Mouse (Mus musculus): ENCODE measurements around the gene Ftsj3. TPM values are rescaled to one million over a fixed set of nuclear protein-coding genes. Genes with fewer than 3 reads are reported as not detected.
A peak's percentile ranks its signal among the peaks of the same experiment; 100 is the strongest.

Ftsj3 gene
- 10 to 100 TPM; 31.0 to 32.8 TPM for total RNA-seq (2021)

DNA sequence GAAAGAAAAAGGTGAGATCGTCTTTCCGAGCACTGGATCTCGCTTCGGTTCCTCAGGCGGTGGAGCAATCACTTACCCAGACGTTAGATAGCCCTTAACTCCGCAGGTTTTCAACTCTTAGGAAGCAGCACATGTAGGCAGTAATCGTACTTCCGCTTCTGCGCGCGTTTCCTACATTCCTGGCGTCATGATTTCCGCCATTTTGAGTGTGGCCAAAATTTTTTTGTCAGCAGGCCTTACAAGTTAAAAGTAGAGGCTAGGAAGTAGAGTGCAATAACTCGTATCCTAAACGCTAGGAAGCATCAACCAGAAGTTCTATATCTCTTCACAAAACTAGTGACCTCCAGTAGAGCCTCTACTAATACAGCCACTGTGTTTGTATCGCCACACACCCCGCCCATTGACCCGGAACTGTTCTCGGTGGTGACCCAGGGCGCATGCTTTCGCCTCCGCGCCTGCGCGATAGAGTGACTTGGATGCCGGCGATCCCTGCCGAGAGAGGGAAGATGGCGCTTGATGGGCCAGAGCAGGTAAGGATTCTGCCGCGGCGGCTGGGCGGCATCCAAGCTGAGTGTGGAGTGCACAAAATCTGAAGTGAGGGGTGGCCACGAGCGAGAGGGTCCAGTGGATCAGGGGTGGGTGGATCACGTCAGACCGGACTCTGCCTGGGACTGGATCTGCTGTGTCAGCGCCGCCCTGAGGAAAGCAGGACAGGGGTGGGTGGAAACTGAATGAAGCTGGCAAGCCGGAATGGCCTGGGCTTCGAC lies at the start of gene Ftsj3, which contains the start of gene Psmc5:
Gene Ftsj3, minus strand, starts transcription at position 395 of the 767 bp plus-strand sequence.
Gene Psmc5, plus strand, starts transcription at position 470 of the 767 bp plus-strand sequence.
- intact Hi-C loops (cut with DNase I): no loop called here
- peak; percentile 97 to 99 for DNase-seq (ENCODE audit: extremely low spot score in 1 of 2, low spot score in 2 of 2)

DNA sequence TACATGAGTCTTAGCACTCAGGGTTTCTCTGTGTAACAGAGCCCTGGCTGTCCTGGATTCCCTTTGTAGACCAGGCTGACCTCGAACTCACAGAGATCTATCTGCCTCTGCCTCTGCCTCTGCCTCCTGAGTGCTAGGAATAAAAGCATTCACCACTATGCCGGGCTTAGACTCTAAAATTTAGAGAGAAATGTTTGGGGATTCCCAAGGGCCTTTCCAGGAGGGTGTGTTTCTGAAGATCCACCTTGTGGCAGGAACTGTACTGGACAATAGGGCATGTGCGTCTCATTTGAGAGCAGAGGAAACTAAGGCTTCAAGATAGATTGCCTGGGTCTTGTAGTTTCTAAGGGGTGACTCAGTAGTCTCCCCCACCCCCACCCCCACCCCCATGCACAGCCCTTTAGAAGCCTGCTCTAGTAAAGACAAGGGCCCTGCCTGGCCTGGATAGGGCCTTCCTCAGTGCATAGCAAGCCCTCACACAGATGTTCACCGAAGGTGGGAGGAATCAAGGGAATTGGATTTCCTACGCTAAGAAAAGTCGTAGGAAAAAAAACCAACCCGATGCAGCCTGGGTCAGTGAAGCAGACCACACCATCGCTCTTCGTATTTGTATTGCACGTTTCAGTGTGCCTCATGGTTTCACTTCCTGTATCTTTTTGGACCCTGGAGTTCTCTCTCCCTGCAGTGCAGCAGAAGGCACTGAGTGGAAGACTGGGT lies 49.6 kb upstream of the Ftsj3 start:
- intact Hi-C loops (cut with DNase I): loop anchor here (10.0 kb wide), 1 partner anchor 319 kb away; no protein-coding TSS in a partner anchor

DNA sequence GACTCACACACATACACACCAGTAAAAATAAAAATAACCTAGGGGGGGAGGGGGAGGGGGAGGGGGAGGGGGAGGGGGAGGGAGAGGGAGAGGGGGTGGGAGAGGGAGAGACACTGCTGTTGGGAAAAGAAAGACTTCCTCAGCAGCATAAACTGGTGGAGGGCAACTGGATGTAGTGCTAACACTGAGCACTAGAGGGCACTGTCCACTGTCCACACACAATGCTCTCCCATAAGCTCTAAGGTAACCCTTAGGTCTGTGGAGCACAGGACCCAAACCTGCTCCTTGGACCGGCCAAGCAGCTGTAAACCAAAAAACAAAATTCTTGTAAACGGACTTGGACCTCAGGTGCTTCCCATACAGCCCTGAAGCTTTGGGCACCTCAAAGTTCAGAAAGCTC lies 46.8 kb upstream of the Ftsj3 start:
- no peak for DNase-seq (ENCODE audit: extremely low spot score in 1 of 2, low spot score in 2 of 2)
- intact Hi-C loops (cut with DNase I): loop anchor here (10.0 kb wide), 1 partner anchor 322 kb away; no protein-coding TSS in a partner anchor

More for the DNA sequence above, 49.6 kb upstream of the Ftsj3 start:
- no peak for DNase-seq (ENCODE audit: extremely low spot score in 1 of 2, low spot score in 2 of 2)

DNA sequence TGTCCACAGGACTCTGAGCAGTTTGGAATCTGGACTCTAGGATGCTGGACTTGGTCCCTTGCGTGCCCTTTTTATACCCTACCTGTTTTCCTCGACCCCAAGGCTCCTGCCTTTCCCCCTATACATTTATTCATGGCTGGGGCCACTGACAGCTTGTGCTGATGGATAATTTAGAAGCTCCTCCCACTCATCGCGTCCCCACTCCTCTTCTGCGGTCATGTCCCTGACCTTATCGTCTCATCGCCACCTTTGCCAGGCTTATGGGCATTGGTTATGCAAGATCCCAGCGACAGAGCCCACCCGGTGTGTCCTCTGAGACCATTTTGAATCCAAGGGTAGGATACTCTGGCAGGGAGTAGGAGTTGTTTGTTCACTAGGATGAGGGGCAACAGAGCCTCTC lies 45.9 kb upstream of the Ftsj3 start, which contains the start of gene Gh:
Gene Gh, minus strand, starts transcription at position 101 of the 400 bp plus-strand sequence.
- DNase-seq (ENCODE audit: extremely low spot score in 1 of 2, low spot score in 2 of 2): no peak
- intact Hi-C loops (cut with DNase I): loop anchor here (10.0 kb wide), 1 partner anchor 323 kb away; no protein-coding TSS in a partner anchor

DNA sequence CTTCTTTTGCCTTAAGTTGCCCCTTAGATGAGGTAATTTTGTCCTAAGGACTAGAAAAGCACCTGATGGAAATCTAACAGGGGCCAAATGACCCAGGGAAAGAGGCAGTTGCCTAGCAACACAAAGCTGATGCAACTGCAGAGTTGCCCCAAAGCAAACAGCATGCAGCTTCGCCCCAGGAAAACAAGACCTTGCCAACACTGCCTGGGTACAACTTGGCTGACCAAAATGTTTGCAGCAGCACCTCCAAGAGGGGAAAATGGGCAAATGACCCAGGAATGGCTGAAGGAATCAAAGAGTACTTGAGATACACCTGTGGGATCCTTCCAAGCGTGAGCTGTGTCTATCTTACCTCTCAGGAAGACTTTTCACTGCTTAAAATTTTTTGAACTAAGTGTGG lies 36.0 kb upstream of the Ftsj3 start:
- intact Hi-C loops (cut with DNase I): no loop called here
- no peak for DNase-seq (ENCODE audit: extremely low spot score in 1 of 2, low spot score in 2 of 2)

DNA sequence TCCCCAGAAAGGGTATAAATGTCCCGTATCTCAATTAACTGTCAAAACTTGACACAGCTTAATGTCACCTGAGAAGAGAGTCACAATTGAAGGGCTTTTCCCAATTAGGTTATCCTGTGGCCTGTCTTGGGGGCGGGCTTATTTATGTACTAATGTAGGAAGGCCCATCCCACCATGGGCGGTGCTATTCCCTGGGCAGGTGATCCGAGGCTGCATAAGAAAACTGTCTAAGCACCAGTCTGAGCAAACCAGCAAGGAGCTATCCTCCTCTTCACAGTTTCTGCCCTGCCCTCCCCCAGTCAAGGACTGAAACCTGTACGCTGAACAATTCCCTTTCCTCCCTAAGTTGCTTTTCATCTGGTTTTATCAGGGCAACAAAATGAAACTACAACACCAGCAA lies 34.5 kb upstream of the Ftsj3 start:
- intact Hi-C loops (cut with DNase I): no loop called here

DNA sequence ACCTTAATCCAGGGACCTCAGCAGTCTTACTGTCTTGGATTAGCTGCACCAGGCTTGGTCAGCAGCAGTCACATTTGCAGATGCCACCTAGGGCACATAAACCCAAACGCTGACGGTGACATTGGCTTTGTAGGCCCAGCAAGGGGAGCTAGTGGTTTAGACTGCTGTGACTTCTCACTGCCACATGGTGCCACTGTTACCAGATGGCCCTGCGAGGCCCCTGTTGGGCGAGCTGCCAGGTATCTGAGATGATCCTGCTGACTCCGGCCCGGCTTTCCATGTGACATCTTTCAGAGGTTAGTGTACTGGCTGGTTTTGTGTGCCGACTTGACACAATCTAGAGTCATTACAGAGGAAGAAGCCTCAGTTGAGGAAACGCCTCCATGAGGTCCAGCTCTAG lies 33.5 kb upstream of the Ftsj3 start:
- intact Hi-C loops (cut with DNase I): no loop called here
- DNase-seq (ENCODE audit: extremely low spot score in 1 of 2, low spot score in 2 of 2): peak in 1 of 2 experiments; percentile 80

More for the DNA sequence above, 34.5 kb upstream of the Ftsj3 start:
- DNase-seq (ENCODE audit: extremely low spot score in 1 of 2, low spot score in 2 of 2): no peak

DNA sequence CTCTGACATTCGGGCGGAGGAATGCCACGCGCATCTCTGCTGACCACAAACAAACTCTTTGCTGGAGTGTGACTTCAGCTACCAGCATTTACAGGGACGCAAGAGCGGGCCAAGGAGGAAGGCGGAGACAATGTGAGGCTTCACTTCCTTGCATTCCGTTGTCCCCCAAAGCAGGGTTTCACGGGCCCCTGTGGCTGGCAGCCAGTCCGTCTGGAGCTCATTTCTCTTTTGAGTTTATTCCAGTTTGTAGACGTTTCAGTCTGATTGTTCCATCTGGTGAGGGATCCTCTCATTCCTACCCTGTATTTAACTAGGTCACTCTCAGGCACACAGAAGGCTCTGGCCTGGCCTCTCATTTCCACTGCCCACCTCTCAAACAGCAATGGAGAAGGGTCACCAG lies 31.1 kb upstream of the Ftsj3 start:
- DNase-seq (ENCODE audit: extremely low spot score in 1 of 2, low spot score in 2 of 2): no peak
- intact Hi-C loops (cut with DNase I): no loop called here

DNA sequence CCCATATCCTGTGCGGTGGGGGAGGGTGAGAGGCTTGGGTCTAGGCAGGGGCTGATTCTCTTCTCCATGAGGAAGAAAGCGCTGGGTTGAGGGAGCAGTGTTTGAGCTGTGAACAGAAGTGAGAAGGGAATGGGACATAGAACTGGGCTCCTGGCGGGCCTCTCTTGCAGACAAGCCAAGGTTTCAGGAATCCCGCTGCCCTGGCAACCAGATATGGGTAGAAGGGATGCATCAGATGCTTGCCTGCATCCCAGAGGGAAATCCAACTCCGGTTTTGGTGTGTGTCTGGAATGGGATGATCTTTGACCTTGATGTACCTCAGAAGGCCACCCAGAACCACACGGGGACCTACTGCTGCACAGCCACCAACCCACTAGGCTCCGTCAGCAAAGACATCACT lies 30.3 kb upstream of the Ftsj3 start:
- no peak for DNase-seq (ENCODE audit: extremely low spot score in 1 of 2, low spot score in 2 of 2)
- intact Hi-C loops (cut with DNase I): no loop called here

DNA sequence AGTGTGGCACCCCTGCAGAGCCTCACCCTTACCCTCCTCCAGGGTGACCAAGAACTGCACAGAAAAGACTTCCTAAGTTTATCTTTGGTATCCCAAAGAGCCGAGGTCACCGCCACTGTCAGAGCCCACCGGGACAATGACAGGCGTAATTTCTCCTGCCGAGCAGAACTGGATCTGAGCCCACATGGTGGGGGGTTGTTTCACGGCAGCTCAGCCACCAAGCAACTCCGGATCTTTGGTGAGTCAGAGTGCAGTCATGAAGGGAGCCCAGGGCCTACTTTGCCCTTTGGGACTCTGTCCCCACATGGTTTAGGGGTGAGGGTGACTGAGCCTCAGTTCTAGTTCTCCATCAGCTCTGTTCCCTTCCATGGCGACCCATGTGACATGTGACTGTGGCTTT lies 28.2 kb upstream of the Ftsj3 start:
- DNase-seq (ENCODE audit: extremely low spot score in 1 of 2, low spot score in 2 of 2): no peak
- intact Hi-C loops (cut with DNase I): no loop called here

DNA sequence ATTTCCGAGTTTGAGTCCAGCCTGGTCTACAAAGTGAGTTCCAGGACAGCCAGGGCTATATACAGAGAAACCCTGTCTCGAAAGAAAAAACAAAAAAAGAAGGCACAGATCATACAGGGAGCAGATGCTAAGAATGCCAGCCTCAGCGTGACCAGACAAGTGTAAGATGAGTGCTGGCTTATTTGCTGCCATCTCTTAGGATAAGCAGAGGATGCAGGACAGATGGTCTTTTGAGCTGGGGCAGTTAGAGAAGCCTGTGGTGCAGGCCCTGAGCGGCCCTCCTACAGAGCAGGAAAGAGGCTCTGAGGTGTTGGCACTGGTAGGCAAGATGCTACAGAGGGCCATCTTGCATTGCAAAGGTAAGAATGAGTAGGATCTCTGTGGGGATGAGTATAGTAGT lies 27.5 kb upstream of the Ftsj3 start:
- intact Hi-C loops (cut with DNase I): no loop called here
- DNase-seq (ENCODE audit: extremely low spot score in 1 of 2, low spot score in 2 of 2): no peak

DNA sequence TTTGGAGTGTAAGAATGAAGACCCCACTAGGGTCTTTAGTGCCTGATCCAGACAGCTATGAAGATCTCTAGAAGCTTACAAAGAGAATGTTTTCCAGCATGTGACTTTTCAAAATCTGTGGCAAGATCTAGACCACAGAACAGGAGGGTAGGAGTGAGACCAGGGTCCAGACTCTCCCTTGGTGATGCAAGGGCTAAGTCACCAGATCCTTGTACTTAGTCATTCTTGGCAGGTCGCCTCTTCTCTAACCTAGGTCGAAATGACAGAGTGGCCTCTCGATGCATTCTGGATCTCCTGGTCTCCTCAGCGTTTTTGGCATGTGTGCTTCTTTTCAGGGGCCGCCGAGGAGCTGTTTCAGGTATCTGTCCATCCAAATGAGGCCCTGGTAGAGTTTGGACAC lies 26.6 kb upstream of the Ftsj3 start:
- intact Hi-C loops (cut with DNase I): no loop called here
- no peak for DNase-seq (ENCODE audit: extremely low spot score in 1 of 2, low spot score in 2 of 2)

DNA sequence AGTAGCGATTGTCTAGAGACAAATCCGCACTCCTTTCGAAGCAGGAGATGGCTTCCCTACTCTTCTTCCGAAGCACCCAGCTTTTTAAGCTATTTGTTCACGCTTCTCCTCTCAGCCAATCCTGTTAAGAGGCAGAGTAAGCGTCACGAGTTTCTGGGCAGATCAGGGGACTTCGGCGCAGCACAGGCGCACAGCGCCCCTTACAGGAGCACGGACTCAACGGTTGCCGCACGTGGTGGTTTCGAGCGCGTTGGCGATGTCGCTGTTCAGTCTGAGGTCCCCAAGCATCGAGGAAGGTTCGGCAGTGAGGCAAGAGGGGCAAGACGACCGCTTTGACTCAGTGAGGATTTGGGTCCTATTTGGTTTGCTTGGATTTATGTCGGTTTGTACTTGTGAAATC lies 20.6 kb upstream of the Ftsj3 start, which contains the start of gene Tcam1:
Gene Tcam1, plus strand, starts transcription at position 219 of the 400 bp plus-strand sequence.
- DNase-seq (ENCODE audit: extremely low spot score in 1 of 2, low spot score in 2 of 2): peak; percentile 90 to 92
- intact Hi-C loops (cut with DNase I): loop anchor here (5.0 kb wide), 1 partner anchor 46 kb away; no protein-coding TSS in a partner anchor

DNA sequence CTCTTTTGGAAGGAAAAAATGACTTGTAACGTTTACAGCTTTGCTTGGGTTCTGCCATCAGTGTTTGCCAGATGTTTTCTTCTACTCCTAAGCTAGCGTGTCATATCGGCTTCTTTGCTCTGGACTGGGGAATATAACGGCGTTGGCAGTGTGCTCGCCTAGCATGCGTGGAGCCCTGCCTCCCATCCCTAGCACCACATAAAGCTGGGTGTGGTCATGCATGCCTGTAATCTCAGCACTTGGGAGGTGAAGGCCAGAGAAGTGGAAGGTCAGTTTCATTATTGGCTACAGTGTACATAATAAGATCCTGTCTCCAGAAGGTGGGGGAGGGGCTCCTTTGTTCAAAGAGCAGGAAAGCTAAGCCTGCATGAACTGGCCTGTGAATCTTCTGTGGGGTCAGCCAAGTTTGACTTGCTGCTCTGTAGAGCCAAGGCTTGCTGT lies 19.1 kb upstream of the Ftsj3 start:
- intact Hi-C loops (cut with DNase I): loop anchor here (5.0 kb wide), 1 partner anchor 47 kb away; no protein-coding TSS in a partner anchor
- peak in 1 of 2 experiments; percentile 74 for DNase-seq (ENCODE audit: extremely low spot score in 1 of 2, low spot score in 2 of 2)

DNA sequence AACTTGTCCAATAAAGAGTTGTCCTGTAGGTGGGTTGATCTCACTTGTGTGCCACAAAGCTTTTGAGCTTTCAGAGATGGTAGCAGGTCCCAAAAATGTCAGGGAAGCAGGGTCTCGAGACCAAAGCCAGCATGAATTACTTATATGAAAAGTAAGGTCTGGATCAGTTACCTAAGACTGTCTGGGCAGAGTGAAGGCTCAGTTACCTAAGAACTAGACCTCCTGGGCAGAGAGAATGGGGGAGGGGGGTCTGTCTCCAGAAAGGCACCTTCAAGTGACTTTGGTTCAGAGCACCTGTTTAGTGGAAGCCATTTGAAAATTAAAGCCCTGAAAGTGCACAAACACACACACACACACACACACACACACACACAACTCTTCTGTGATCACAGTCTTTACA lies 18.5 kb upstream of the Ftsj3 start:
- no peak for DNase-seq (ENCODE audit: extremely low spot score in 1 of 2, low spot score in 2 of 2)
- intact Hi-C loops (cut with DNase I): no loop called here

DNA sequence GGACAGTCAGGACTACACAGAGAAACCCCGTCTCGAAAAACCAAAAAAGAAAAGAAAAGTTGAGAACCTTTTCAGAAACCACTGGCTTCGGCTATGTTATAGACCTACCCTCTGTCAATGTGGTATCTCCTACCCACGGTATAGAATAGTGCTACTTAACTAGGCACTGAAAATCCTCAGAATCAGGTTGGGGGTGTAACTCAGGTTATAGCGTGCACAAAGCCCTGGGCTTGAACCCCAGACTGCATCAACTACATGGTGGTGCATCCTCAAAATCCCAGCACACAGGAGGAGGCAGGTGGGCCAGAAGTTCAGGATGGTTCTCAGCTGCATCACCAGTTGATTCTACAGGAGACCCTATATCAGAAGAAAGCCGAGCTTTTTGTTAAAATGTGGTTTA lies 17.9 kb upstream of the Ftsj3 start:
- intact Hi-C loops (cut with DNase I): no loop called here
- no peak for DNase-seq (ENCODE audit: extremely low spot score in 1 of 2, low spot score in 2 of 2)

DNA sequence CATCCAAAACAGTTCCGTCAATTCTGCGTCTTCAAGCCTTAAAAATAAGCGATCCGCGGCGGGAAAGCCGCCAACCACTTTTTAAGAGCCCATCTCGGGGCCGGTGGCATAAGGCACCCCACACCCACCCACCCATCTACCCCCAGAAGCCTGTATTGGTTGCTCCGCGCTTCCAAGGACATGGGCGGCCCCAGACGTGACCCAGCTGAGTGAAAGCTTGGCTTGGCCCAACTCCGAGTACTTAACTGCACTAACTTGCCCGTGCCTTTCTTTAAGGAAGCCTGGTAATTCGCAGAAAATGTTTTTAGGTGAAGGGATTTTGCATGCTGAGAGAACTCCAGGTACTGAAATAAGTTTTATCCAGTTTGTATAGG lies 17.4 kb upstream of the Ftsj3 start:
- intact Hi-C loops (cut with DNase I): no loop called here
- DNase-seq (ENCODE audit: extremely low spot score in 1 of 2, low spot score in 2 of 2): no peak

DNA sequence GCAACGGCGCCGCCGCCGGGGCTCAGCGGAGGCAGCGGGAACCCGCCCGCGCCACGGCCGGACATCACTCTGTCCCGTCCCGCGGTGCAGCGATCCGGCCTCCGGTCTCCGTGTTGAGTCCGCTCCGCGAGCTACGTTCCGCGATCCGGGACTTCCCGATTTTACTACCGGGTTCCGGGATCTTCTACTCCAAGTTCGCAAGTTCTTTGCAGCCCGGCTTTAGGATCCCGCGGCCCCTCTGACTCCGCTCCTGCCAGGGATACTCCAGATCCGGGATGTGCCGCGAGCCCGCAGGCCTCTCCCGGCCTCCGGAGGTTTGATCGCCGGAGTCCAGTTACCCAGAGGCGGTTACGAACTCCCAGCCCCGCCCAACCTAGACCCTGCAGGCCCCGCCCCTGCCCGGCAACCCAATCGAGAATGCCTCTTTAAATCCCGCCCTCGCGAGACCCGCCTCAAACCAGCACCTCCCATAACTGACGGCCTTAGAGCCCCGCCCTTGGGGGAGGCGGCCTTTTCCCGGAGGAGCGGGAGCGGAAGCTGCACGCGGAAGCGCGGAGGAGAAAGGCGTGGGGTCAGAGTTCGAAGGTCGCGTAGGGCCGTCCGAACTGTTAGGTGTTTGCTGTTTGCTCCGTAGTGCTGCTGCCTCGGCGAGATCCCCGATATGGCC lies 16.9 kb upstream of the Ftsj3 start, which contains the start of gene Smarcd2:
Gene Smarcd2, minus strand, starts transcription at position 329 of the 667 bp plus-strand sequence.
- intact Hi-C loops (cut with DNase I): no loop called here
- DNase-seq (ENCODE audit: extremely low spot score in 1 of 2, low spot score in 2 of 2): peak; percentile 99 to 100
